Mouse (Mus musculus) thymus, adult 2 months (tissue): ENCODE measurements around the gene Dab1.

ENCODE experiments used
- CTCF ChIP-seq: fragments of 200-500 bp; IDR thresholded peaks from 2 replicates; pipeline ENCODE4 v1.5.1; 2012; ENCODE audit warnings: mild to moderate bottlenecking, control low read depth, low read length, moderate library complexity, borderline replicate concordance; ENCODE audit not compliant: control insufficient read depth, poor library complexity, insufficient read depth; ENCODE audit errors: extremely low read depth
- POLR2A ChIP-seq: fragments of 200-500 bp; IDR thresholded peaks from 2 replicates; pipeline ENCODE4 v1.6.1; 2012; ENCODE audit warnings: mild to moderate bottlenecking, low read length, control low read depth, moderate library complexity; ENCODE audit not compliant: control insufficient read depth, poor library complexity, insufficient read depth; ENCODE audit errors: extremely low read depth

- TF ChIP-seq CTCF, result no peak
- no peak for TF ChIP-seq POLR2A
Observed at GRCm38 (mm10) chr4:104026834-104027233, 407.7 kb downstream of the Dab1 start.
